Mouse (Mus musculus) embryonic facial prominence, embryonic 12.5 days (tissue): Measurements from ENCODE around the gene Itga9. TPM values are rescaled to one million over a fixed set of nuclear protein-coding genes. Genes with fewer than 3 reads are reported as not detected.

Experiments
- ATAC-seq: fragments of 200-750 bp; cut with Nextera tagmentation; 2 replicates; pipeline ENCODE4 v1.8.0; 2017; ENCODE audit not compliant: insufficient number of reproducible peaks, insufficient read depth, low FRiP score, low TSS enrichment
- H3K27ac ChIP-seq: fragments of 300-500 bp; sonication (generic); 2 replicates; pipeline ENCODE4 v1.5.1; 2016; ENCODE audit warnings: mild to moderate bottlenecking
- H3K27me3 ChIP-seq: fragments of 300-500 bp; sonication (generic); 2 replicates; pipeline ENCODE4 v1.6.1; 2016; ENCODE audit warnings: mild to moderate bottlenecking, moderate library complexity
- H3K36me3 ChIP-seq: fragments of 300-500 bp; sonication (generic); 2 replicates; pipeline ENCODE4 v1.6.1; 2016; ENCODE audit warnings: mild to moderate bottlenecking
- H3K4me1 ChIP-seq: fragments of 300-500 bp; sonication (generic); 2 replicates; pipeline ENCODE4 v1.6.1; 2016
- H3K4me2 ChIP-seq: fragments of 300-500 bp; sonication (generic); replicated peaks from 2 replicates; pipeline ENCODE4 v1.6.1; 2016; ENCODE audit warnings: mild to moderate bottlenecking, moderate library complexity
- H3K4me3 ChIP-seq: fragments of 300-500 bp; sonication (generic); 2 replicates; pipeline ENCODE4 v1.5.1; 2016; ENCODE audit warnings: mild to moderate bottlenecking
- H3K9ac ChIP-seq: fragments of 300-500 bp; sonication (generic); 2 replicates; pipeline ENCODE4 v1.6.1; 2016; ENCODE audit warnings: mild to moderate bottlenecking, moderate library complexity
- H3K9me3 ChIP-seq: fragments of 300-500 bp; sonication (generic); 2 replicates; pipeline ENCODE4 v1.6.1; 2016; ENCODE audit warnings: mild to moderate bottlenecking, moderate library complexity
- WGBS: fragments of 180-500 bp; shearing (Covaris S2); methylation state at CpG from one replicate; pipeline ENCODE4 v1.1.7; 2016; 5-methylcytosine and 5-hydroxymethylcytosine counted together
- polyA plus RNA-seq: library from polyadenylated mRNA; unstranded; fragments of >200 nt; fragmentation: Nextera tagmentation; extraction: Ambion mirVana; gene quantifications from 2 replicates; pipeline ENCODE4 v1.2.1, GENCODE M21; 2016

The Itga9 gene
- polyA plus RNA-seq, 1 experiment from 2014 or later: 18.7 TPM

DNA sequence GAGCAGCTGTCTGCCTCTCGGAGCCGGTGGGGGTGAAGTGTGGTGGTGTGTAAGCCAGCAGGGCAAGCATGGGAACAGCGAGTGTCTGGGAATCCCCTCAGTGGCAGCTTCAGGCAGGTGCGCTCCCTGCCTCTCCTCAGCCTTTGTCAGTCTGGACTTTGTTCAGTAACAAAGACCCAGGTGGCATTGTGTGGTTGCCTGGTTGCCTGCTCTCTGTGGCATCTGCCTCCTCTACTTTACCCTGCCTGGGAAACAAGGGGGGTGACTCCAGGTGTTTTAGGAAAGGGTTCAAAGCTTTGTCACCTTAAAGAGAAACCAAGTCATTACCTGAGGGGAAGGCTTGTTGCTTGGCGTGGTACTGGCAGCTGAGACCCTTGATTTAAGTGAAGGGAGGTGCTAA is 108.0 kb downstream of the Itga9 start:
- H3K4me1 ChIP-seq: 0 out of 2 replicates have a peak, but pooled peaks cover 2% of the 10 kb centered on the region
- no peak overlapping the region for H3K27ac ChIP-seq
- no peaks in the 10 kb centered on the region for H3K9me3 ChIP-seq
- no peak overlapping the region for H3K9ac ChIP-seq
- H3K27me3 ChIP-seq: no peaks in the 10 kb centered on the region
- H3K4me2 ChIP-seq: no peak overlapping the region
- no peak for ATAC-seq
- no peak overlapping the region for H3K4me3 ChIP-seq
- peaks cover 5% of the 10 kb centered on the region; the same call in 1 of the 2 replicates for H3K36me3 ChIP-seq
- 76% methylated on average over 5 of the region's 5 CpGs for WGBS

DNA sequence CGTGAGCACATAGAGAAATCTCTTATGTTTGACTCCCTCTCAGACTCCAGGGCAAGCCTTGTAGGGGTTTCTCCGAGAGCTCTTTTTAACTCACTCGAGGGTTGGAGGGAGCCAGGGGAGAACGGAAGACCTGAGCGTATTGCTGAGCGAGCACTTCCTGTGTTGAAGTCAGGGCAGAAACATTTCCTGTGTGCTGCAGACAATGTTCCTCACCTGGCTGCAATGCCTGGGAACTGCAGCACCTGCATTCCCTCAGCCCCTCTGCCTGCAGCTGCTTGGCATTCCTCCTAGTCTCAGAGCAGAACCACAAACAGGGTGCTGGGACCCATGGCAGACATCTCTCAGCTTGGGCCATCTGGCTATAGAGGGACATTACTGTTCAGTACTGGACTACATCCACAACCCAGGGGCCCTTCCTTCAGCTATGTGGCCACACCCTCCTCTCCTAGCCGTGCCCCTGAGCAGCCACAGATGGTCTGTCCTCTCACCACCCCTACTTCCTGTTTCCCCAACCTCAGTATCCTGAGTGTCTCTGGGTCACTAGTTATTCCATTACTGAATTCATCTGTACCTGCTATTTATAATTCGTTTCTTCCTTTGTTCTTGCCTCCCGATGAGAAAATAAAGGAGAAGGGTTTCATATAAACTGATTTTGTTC is 109.6 kb downstream of the Itga9 start:
- H3K27me3 ChIP-seq: no peaks in the 10 kb centered on the region
- peaks cover 5% of the 10 kb centered on the region; the same call in 1 of the 2 replicates for H3K36me3 ChIP-seq
- no peak overlapping the region; the same call in 1 of the 2 replicates for H3K27ac ChIP-seq
- H3K9ac ChIP-seq: no peak overlapping the region
- H3K4me3 ChIP-seq: no peak overlapping the region
- H3K4me1 ChIP-seq: 0 out of 2 replicates have a peak, but pooled peaks cover 2% of the 10 kb centered on the region
- 82% methylated on average over 9 of the region's 9 CpGs for WGBS
- ATAC-seq: no peak
- no peaks in the 10 kb centered on the region for H3K9me3 ChIP-seq
- H3K4me2 ChIP-seq: no peak overlapping the region

DNA sequence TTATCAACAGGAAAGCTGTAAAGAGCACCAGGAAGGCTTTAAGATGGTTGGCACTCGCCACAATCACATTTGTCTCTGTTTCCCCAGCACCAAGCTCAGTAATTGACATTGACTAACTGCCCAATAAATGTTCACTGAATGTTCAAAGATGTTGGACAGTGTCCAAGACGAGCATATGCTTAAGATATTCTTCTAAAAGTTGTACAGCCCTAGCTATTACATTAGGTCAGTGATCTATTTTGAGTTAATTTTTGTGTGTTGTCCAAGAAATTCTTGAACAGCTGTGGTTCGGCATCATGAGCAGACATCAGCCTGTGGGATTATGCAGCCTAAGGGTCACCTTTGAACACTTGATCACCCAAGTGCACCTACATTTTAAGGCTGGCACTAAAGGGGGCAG is 110.9 kb downstream of the Itga9 start:
- Histone ChIP-seq H3K9ac (no peak overlapping the region), H3K4me1 (0 out of 2 replicates have a peak, but pooled peaks cover 2% of the 10 kb centered on the region), H3K27me3 (no peaks in the 10 kb centered on the region), H3K4me3 (no peak overlapping the region), H3K4me2 (no peak overlapping the region), H3K36me3 (no peaks in the 10 kb centered on the region; the same call in 1 of the 2 replicates), H3K9me3 (no peaks in the 10 kb centered on the region), H3K27ac (no peak overlapping the region)
- 63% methylated on average over 3 of the region's 3 CpGs for WGBS
- ATAC-seq: no peak

DNA sequence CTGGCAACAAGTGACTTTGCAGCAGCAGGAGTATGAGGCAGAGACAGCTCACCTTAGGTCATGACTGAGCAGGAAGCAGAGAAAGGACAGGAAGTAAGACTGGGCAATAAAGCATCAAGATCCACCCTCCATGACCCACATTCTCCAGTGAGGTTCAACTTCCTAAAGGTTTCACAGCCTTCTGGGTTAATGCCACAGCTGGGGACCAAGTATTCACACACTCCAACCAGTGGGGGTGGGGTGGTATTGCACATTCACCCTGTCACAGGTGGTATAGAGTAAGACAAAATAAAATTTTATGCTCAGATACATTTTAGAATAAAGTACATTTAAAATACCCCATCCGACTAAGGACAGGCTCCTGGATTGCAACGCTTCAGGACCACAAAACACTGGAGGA is 112.0 kb downstream of the Itga9 start:
- WGBS: 93% methylated on average over 2 of the region's 2 CpGs
- H3K4me2 ChIP-seq: no peak overlapping the region
- no peaks in the 10 kb centered on the region for H3K9me3 ChIP-seq
- H3K4me3 ChIP-seq: no peak overlapping the region
- H3K9ac ChIP-seq: no peak overlapping the region
- no peaks in the 10 kb centered on the region for H3K27me3 ChIP-seq
- H3K4me1 ChIP-seq: 0 out of 2 replicates have a peak, but pooled peaks cover 2% of the 10 kb centered on the region
- ATAC-seq: no peak
- no peaks in the 10 kb centered on the region for H3K36me3 ChIP-seq
- H3K27ac ChIP-seq: no peak overlapping the region

DNA sequence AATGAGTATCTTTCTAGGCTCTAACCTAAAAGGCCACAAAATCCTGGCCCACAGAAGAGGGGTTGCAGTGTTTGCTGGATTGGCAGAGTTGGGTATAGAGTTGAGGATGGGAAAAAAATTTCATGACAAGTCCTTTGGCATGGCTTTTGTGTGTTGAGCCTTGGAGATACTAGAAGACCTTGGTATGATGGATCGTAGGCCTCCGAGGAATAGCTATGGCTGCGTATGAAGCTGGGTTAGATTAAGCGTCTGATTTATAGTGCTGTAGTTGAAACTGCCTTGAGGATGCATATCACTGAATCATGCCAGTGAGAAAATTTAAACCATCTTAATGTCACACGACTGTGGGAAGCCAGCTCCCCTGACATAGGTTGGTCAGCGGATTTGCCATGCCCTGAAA is 114.6 kb downstream of the Itga9 start:
- no peaks in the 10 kb centered on the region for H3K36me3 ChIP-seq
- H3K27me3 ChIP-seq: no peaks in the 10 kb centered on the region
- no peak for ATAC-seq
- H3K9ac ChIP-seq: no peak overlapping the region
- H3K4me3 ChIP-seq: no peak overlapping the region
- H3K4me2 ChIP-seq: no peak overlapping the region
- 0 out of 2 replicates have a peak, but pooled peaks cover under 1% of the 10 kb centered on the region for H3K4me1 ChIP-seq
- no peaks in the 10 kb centered on the region for H3K9me3 ChIP-seq
- no peak overlapping the region for H3K27ac ChIP-seq
- WGBS: 90% methylated on average over 6 of the region's 6 CpGs

DNA sequence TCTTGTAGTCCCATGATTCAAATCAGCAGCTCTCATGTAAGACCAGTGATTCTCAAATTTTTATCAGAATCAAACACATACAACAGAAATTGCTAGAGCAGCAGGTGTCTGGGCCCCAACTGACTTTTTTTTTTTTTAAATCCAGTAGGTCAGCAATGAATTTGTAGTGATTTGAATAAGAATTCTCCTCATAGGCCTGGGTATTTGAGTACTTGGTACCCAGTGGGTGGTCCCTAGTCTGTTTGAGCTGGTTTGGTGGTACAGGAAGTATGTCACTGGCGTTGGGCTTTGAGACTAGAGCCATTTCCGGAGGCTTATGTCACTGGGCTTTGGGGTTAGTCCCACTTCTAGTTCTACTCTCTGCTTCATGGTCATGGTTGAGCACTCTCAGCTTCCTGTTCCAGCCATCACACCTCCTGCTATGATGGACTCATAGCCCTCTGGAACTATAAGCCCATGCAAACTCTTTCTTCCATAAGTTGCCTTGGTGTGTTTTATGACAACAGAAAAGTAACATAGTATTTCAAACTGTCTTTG is 116.4 kb downstream of the Itga9 start:
- no peak for ATAC-seq
- Histone ChIP-seq H3K9ac (no peak overlapping the region), H3K4me2 (no peak overlapping the region), H3K27ac (no peak overlapping the region), H3K9me3 (no peaks in the 10 kb centered on the region), H3K27me3 (no peaks in the 10 kb centered on the region), H3K36me3 (no peaks in the 10 kb centered on the region), H3K4me1 (no peaks in the 10 kb centered on the region), H3K4me3 (no peak overlapping the region)
- WGBS: 95% methylated on average over 2 of the region's 2 CpGs

DNA sequence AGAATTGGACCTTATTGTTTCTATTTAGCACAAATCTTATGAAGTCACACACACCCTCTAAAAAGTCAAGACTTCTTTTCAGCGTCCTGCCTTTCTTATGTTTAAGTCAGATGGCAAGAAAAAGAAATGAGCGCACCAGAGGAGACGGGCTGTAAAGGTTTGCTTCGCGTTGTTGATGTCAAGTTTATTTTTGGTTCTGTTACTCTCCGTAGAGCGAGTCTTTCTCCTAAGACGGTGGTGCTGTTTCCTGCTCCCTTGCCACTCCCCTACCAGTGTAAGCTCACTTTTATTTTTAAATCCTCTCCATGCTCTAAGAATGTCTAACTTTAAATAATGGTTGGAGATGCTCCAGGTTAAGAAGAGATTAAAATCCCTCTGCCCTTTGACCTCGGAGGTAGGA is 118.6 kb downstream of the Itga9 start:
- 76% methylated on average over 9 of the region's 9 CpGs for WGBS
- Histone ChIP-seq H3K4me2 (no peak overlapping the region), H3K9ac (no peak overlapping the region), H3K27ac (no peak overlapping the region), H3K9me3 (no peaks in the 10 kb centered on the region), H3K36me3 (no peaks in the 10 kb centered on the region), H3K4me3 (no peak overlapping the region), H3K27me3 (no peaks in the 10 kb centered on the region), H3K4me1 (peaks cover 17% of the 10 kb centered on the region)
- ATAC-seq: no peak

DNA sequence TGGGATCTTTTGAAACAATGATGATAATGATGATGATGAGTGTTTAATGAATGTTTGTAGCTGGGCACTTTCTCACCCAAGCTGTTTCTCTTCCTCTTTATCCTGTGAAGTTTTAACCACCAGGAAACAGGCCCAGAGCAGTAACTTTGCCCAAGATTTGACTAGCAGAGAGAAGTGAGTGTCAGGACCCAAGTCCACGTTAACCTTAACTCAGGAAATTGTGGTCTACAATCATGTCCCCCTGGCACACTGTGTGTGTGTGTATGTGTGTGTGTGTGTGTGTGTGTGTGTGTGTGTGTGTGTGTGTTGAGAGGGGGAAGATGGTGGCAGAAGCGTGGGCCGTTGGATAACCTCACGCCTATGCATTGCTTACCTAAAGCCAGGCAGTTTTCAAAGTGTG is 120.1 kb downstream of the Itga9 start:
- Histone ChIP-seq H3K36me3 (no peaks in the 10 kb centered on the region), H3K4me3 (no peak overlapping the region), H3K9ac (no peak overlapping the region), H3K4me2 (no peak overlapping the region), H3K9me3 (no peaks in the 10 kb centered on the region), H3K27me3 (no peaks in the 10 kb centered on the region), H3K4me1 (peaks cover 28% of the 10 kb centered on the region), H3K27ac (no peak overlapping the region)
- 92% methylated on average over 4 of the region's 4 CpGs for WGBS
- no peak for ATAC-seq

DNA sequence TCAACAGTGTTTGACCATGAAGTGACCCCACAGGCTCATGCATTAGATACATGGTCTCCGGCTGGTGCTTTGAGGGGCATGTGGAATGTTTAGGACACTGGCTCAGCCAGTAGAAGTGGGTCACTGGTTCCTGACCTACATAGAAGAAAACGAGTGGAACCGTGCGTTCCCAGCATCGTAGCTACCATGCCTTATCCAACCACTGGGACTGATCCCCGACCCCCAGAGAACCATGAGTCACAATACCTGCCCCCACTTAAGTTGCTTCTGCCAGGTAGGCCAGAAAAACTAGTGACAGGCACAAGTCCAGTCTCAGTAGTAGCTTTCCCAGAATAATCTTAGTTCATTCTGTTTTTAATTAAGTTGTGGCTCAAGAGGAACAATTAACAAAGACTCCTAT is 121.8 kb downstream of the Itga9 start:
- H3K36me3 ChIP-seq: no peaks in the 10 kb centered on the region
- ATAC-seq: no peak
- 53% methylated on average over 6 of the region's 6 CpGs for WGBS
- H3K9ac ChIP-seq: no peak overlapping the region
- H3K4me1 ChIP-seq: peaks cover 29% of the 10 kb centered on the region
- H3K27ac ChIP-seq: 0 out of 2 replicates have a peak overlapping the region, but pooled peaks have one; percentile 3
- H3K27me3 ChIP-seq: no peaks in the 10 kb centered on the region
- no peaks in the 10 kb centered on the region for H3K9me3 ChIP-seq
- H3K4me2 ChIP-seq: no peak overlapping the region
- no peak overlapping the region for H3K4me3 ChIP-seq

DNA sequence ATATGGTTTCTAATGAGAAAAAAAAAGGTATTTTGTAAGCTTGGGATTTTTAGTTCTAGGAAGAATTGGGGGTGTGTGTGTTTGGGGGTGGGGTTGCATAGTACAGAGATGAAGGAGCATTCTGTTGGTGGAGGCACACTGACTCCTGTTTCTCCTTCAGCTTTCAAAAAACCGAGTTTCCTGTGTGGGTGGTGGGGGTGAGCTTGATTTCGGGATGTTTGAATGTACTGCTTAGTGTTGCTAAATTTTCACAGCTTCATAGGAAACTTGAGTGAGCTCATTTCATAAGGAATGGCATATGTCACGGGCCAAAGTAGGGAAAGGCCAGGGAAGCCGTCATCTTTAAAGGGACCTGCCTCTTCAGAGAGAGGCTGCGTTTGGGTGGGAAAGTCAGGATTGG is 122.5 kb downstream of the Itga9 start:
- H3K9me3 ChIP-seq: no peaks in the 10 kb centered on the region
- no peaks in the 10 kb centered on the region for H3K36me3 ChIP-seq
- no peak overlapping the region for H3K27ac ChIP-seq
- no peak overlapping the region for H3K9ac ChIP-seq
- H3K27me3 ChIP-seq: no peaks in the 10 kb centered on the region
- no peak for ATAC-seq
- no peak overlapping the region for H3K4me3 ChIP-seq
- WGBS: 61% methylated on average over 5 of the region's 5 CpGs
- H3K4me2 ChIP-seq: no peak overlapping the region
- H3K4me1 ChIP-seq: peaks cover 29% of the 10 kb centered on the region

DNA sequence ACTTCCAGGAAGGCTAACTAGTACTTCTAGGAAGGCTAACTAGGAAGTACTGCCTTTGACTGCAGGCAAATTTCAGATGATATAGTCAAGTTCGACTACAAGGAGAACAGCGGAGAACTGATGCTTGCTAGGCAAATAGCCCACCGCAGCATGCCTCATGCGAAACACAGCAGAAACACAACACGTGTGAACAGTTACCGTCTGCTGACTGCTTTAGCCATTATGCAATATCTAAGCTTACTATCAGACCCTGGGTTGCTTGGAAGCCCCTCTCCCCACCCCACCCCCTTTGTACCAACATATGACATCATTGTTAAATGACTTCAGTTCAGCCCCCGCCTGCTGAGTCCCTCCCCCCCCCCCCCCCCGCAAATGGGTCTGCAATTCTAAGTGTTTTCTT is 123.7 kb downstream of the Itga9 start:
- no peaks in the 10 kb centered on the region for H3K36me3 ChIP-seq
- H3K9ac ChIP-seq: no peak overlapping the region
- 64% methylated on average over 8 of the region's 8 CpGs for WGBS
- H3K27me3 ChIP-seq: no peaks in the 10 kb centered on the region
- no peak overlapping the region for H3K4me3 ChIP-seq
- H3K4me2 ChIP-seq: no peak overlapping the region
- H3K9me3 ChIP-seq: no peaks in the 10 kb centered on the region
- peaks cover 37% of the 10 kb centered on the region for H3K4me1 ChIP-seq
- no peak for ATAC-seq
- H3K27ac ChIP-seq: peak overlapping the region; percentile 56; the same call in 1 of the 2 replicates

DNA sequence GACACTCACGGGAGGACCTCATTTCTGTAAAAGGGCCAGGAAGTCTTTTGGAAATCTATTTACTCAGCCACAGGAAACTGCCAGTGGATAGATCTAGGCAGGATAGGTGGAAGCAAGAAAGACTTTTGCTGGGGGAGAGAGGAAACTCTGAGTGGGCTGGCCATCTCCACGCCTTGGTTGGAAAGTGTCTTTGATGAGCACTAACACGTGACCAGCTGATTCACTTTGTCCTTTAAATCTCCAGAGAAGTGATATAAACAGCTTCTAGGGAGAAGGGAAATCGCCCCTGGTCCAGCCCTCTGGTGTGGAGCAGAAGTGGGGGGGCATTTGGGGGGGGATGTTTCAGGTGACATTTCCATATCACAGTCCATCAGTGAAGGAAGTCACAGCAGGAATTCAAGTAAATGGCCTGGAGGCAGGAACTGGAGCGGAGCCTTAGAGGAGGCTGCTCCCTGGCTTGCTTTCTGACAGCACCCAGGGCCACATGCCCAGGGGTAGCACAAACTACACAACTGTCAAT is 124.4 kb downstream of the Itga9 start:
- Histone ChIP-seq H3K4me2 (no peak overlapping the region), H3K4me3 (no peak overlapping the region), H3K27me3 (no peaks in the 10 kb centered on the region), H3K36me3 (no peaks in the 10 kb centered on the region), H3K9ac (no peak overlapping the region), H3K4me1 (peaks cover 37% of the 10 kb centered on the region), H3K27ac (peak overlapping the region; percentile 56; the same call in 1 of the 2 replicates), H3K9me3 (no peaks in the 10 kb centered on the region)
- 44% methylated on average over 5 of the region's 5 CpGs for WGBS
- no peak for ATAC-seq
